Comparison of ENCODE assay signal across 8 mouse cellular contexts in genomic region chr1:165617166-165617891, GRCm38 (mm10). TPM values are rescaled to one million over a fixed set of nuclear protein-coding genes. Genes with fewer than 3 reads are reported as not detected.
DNase-seq lines count a peak whose midpoint lies in the region; ATAC-seq lines count a peak whose summit lies in the region.

No protein-coding gene starts in this region.

- H3K9ac ChIP-seq in embryonic facial prominence, embryonic 13.5 days: no peak overlapping the region; the same call in 1 of the 2 replicates
- no peak overlapping the region; the same call in 1 of the 2 replicates for H3K9ac ChIP-seq in midbrain, embryonic 13.5 days (replicated peaks)

- WGBS in embryonic facial prominence, embryonic 13.5 days: 22% methylated on average over 15 of the region's 15 CpGs
- 9% methylated on average over 15 of the region's 15 CpGs for WGBS in midbrain, embryonic 13.5 days

- peaks cover 31% of the 10 kb centered on the region for H3K36me3 ChIP-seq in embryonic facial prominence, embryonic 13.5 days
- H3K36me3 ChIP-seq in midbrain, embryonic 13.5 days: peaks cover 25% of the 10 kb centered on the region

- no peak for ATAC-seq in embryonic facial prominence, embryonic 13.5 days (ENCODE audit: insufficient number of reproducible peaks, insufficient read depth, low FRiP score, low TSS enrichment, low read depth)
- ATAC-seq in midbrain, embryonic 13.5 days: peak; percentile 38
- ATAC-seq in erythroid progenitor cell, adult 5-6 weeks (replicated peaks; ENCODE audit: low FRiP score, poor library complexity, severe bottlenecking): no peak

- peaks cover 11% of the 10 kb centered on the region for H3K9me3 ChIP-seq in embryonic facial prominence, embryonic 13.5 days
- peaks cover 7% of the 10 kb centered on the region; the same call in 1 of the 2 replicates for H3K9me3 ChIP-seq in midbrain, embryonic 13.5 days

- DNase-seq in adipocyte (ENCODE audit: low spot score): peak; percentile 51
- peak; percentile 14 for DNase-seq in heart, postnatal 25 days (ENCODE audit: low spot score)
- peak; percentile 68 to 79 for DNase-seq in kidney, postnatal 4 days
- no peak for DNase-seq in cerebellum, postnatal 10 days
- DNase-seq in thymus, postnatal 14 days: no peak

- peak overlapping the region; percentile 44; the same call in 1 of the 2 replicates for H3K27ac ChIP-seq in embryonic facial prominence, embryonic 13.5 days
- peak overlapping the region; percentile 68 for H3K27ac ChIP-seq in midbrain, embryonic 13.5 days

- intact Hi-C loops in heart, postnatal 25 days (cut with DNase I): no loop called here

- H3K4me1 ChIP-seq in embryonic facial prominence, embryonic 13.5 days: peaks cover 22% of the 10 kb centered on the region
- H3K4me1 ChIP-seq in midbrain, embryonic 13.5 days (replicated peaks): peaks cover 20% of the 10 kb centered on the region

- H3K4me3 ChIP-seq in embryonic facial prominence, embryonic 13.5 days: no peak overlapping the region
- H3K4me3 ChIP-seq in midbrain, embryonic 13.5 days (replicated peaks): no peak overlapping the region

- no peak overlapping the region for H3K4me2 ChIP-seq in embryonic facial prominence, embryonic 13.5 days
- 0 out of 2 replicates have a peak overlapping the region, but pooled peaks have one; percentile 0 for H3K4me2 ChIP-seq in midbrain, embryonic 13.5 days (replicated peaks)

- H3K27me3 ChIP-seq in embryonic facial prominence, embryonic 13.5 days: no peaks in the 10 kb centered on the region
- no peaks in the 10 kb centered on the region for H3K27me3 ChIP-seq in midbrain, embryonic 13.5 days

RNA-seq across cellular contexts. Expression of gene Mpzl1, which starts 17.0 kb away (rescaled TPM):
- polyA plus RNA-seq in embryonic facial prominence, embryonic 13.5 days (2015; fragmentation: Nextera tagmentation; extraction: Ambion mirVana): 146 and 163 TPM in 2 replicates
- 10 to 100 TPM; 20.8 to 20.9 TPM for total RNA-seq in heart, postnatal 25 days (2021)
- 135 and 147 TPM in 2 replicates for polyA plus RNA-seq in midbrain, embryonic 13.5 days (2015; fragmentation: Nextera tagmentation; extraction: Ambion mirVana)
- 2.9 and 31.0 TPM in 2 replicates for total RNA-seq in erythroid progenitor cell, adult 5-6 weeks (2015; ENCODE audit: low replicate concordance)
- total RNA-seq in erythroid progenitor cell, adult 5-6 weeks (2017; ENCODE audit: low replicate concordance): 3.0 TPM in 1 of 2 replicates, not detected in the other

Comparison
In these comparisons a context has a peak if more than half of its experiments do, and no peak if none do; other contexts are left out.
1. DNase-seq: peak in adipocyte (single experiment), heart, postnatal 25 days (single experiment) and kidney, postnatal 4 days (2 of 2); none in cerebellum, postnatal 10 days (0 of 2) and thymus, postnatal 14 days (single experiment).